Mouse (Mus musculus) adrenal gland, adult (tissue): ENCODE measurements around the gene Kctd15.

Source experiments
- DNase-seq, 2 experiments: peaks; one replicate each; pipeline ENCODE4 v3.0.0; 2022 to 2023; ENCODE audit warnings: low spot score in 1 of 2; ENCODE audit not compliant: inconsistent age in 2 of 2

The Kctd15 gene

GRCm38 (mm10) chr7:34656632-34657031 lies at the start of gene Kctd15:
Gene Kctd15 (minus strand): TSS chr7:34656732.
- no peak for DNase-seq

GRCm38 (mm10) chr7:34704401-34704800 lies 47.9 kb upstream of the Kctd15 start:
- DNase-seq: no peak

- no peak for DNase-seq
Observed at GRCm38 (mm10) chr7:34703437-34703836, 46.9 kb upstream of the Kctd15 start.

- DNase-seq: peak in 1 of 2 experiments; percentile 60
Observed at GRCm38 (mm10) chr7:34702718-34703351, 46.3 kb upstream of the Kctd15 start.

GRCm38 (mm10) chr7:34699888-34700287 lies 43.4 kb upstream of the Kctd15 start:
- no peak for DNase-seq

- no peak for DNase-seq
Observed at GRCm38 (mm10) chr7:34698221-34698620, 41.7 kb upstream of the Kctd15 start.

- DNase-seq: no peak
Observed at GRCm38 (mm10) chr7:34696086-34696485, 39.6 kb upstream of the Kctd15 start.

- DNase-seq: no peak
Observed at GRCm38 (mm10) chr7:34694898-34695297, 38.4 kb upstream of the Kctd15 start.

GRCm38 (mm10) chr7:34693916-34694315 lies 37.4 kb upstream of the Kctd15 start:
- DNase-seq: no peak

GRCm38 (mm10) chr7:34693072-34693471 lies 36.5 kb upstream of the Kctd15 start:
- no peak for DNase-seq

GRCm38 (mm10) chr7:34690111-34690510 lies 33.6 kb upstream of the Kctd15 start:
- DNase-seq: no peak

GRCm38 (mm10) chr7:34689028-34689427 lies 32.5 kb upstream of the Kctd15 start:
- no peak for DNase-seq

- no peak for DNase-seq
Observed at GRCm38 (mm10) chr7:34685801-34686200, 29.3 kb upstream of the Kctd15 start.

- no peak for DNase-seq
Observed at GRCm38 (mm10) chr7:34685176-34685575, 28.6 kb upstream of the Kctd15 start.

- no peak for DNase-seq
Observed at GRCm38 (mm10) chr7:34680771-34681421, 24.4 kb upstream of the Kctd15 start.

- no peak for DNase-seq
Observed at GRCm38 (mm10) chr7:34679886-34680285, 23.4 kb upstream of the Kctd15 start.

- DNase-seq: peak; percentile 76 to 94
Observed at GRCm38 (mm10) chr7:34675831-34676514, 19.4 kb upstream of the Kctd15 start.

- peak in 1 of 2 experiments; percentile 7 for DNase-seq
Observed at GRCm38 (mm10) chr7:34675120-34675790, 18.7 kb upstream of the Kctd15 start.

- DNase-seq: no peak
Observed at GRCm38 (mm10) chr7:34672916-34673315, 16.4 kb upstream of the Kctd15 start.

- DNase-seq: peak; percentile 84 to 96
Observed at GRCm38 (mm10) chr7:34671911-34672310, 15.4 kb upstream of the Kctd15 start.

- no peak for DNase-seq
Observed at GRCm38 (mm10) chr7:34670778-34671177, 14.2 kb upstream of the Kctd15 start.

- no peak for DNase-seq
Observed at GRCm38 (mm10) chr7:34669336-34669735, 12.8 kb upstream of the Kctd15 start.
